Mouse (Mus musculus): ENCODE data around the gene Pfkfb1. TPM values are rescaled to one million over a fixed set of nuclear protein-coding genes. Genes with fewer than 3 reads are reported as not detected.

The Pfkfb1 gene
- polyA plus RNA-seq, 1 experiment from 2014 or later: 4.7 TPM

Small RNA genes within 50 kb of the gene (microRNA-seq; reads per million reads assigned to microRNA genes)
- gene Mir3620: not detected

Other genes starting within 250 kb of the Pfkfb1 start
- 15.3 and 16.1 TPM in 2 replicates for gene Tmem29, start 129.1 kb upstream of the Pfkfb1 start, polyA plus RNA-seq (2015; fragmentation: Nextera tagmentation; extraction: Ambion mirVana)
- gene Alas2, start 40.9 kb upstream of the Pfkfb1 start, polyA plus RNA-seq (2015; fragmentation: Nextera tagmentation; extraction: Ambion mirVana): 373 and 423 TPM in 2 replicates
- 10.0 and 13.0 TPM in 2 replicates for gene Apex2, start 1.6 kb downstream of the Pfkfb1 start, polyA plus RNA-seq (2015; fragmentation: Nextera tagmentation; extraction: Ambion mirVana)
- 13.3 and 17.9 TPM in 2 replicates for gene Tro, start 69.4 kb downstream of the Pfkfb1 start, polyA plus RNA-seq (2015; fragmentation: Nextera tagmentation; extraction: Ambion mirVana)
- gene Maged2, start 226.1 kb downstream of the Pfkfb1 start, polyA plus RNA-seq (2015; fragmentation: Nextera tagmentation; extraction: Ambion mirVana): 468 and 563 TPM in 2 replicates

Measured in heart, embryonic 15.5 days (tissue).